Mouse (Mus musculus) macrophage (primary cell): ENCODE results near the gene Cox6a1. TPM values are rescaled to one million over a fixed set of nuclear protein-coding genes. Genes with fewer than 3 reads are reported as not detected.
"Not testable (repeated sequence)": the region's sequence is repeated elsewhere in the genome, so short reads cannot be mapped to it uniquely, and the experiment has no call there.

Experiments used
- H3K27ac ChIP-seq: fragments of 350-480 bp; formaldehyde crosslinking; 2 replicates; pipeline ENCODE4 v1.9.0; 2021
- H3K36me3 ChIP-seq: fragments of 350-480 bp; formaldehyde crosslinking; 2 replicates; pipeline ENCODE4 v1.9.0; 2021; ENCODE audit errors: inconsistent target
- H3K4me3 ChIP-seq: fragments of 350-480 bp; formaldehyde crosslinking; 2 replicates; pipeline ENCODE4 v1.9.0; 2021; ENCODE audit errors: inconsistent target
- H3K79me2 ChIP-seq: fragments of 350-480 bp; formaldehyde crosslinking; 2 replicates; pipeline ENCODE4 v1.9.0; 2021; ENCODE audit errors: inconsistent target
- WGBS: methylation state at CpG from one replicate; pipeline ENCODE4 v1.1.7; 2026; ENCODE audit warnings: inconsistent platforms; ENCODE audit not compliant: missing documents; 5-methylcytosine and 5-hydroxymethylcytosine counted together
- polyA plus RNA-seq: library from polyadenylated mRNA; stranded (reverse); fragments of 250-400 nt; gene quantifications from 3 replicates; pipeline ENCODE4 v1.2.4, GENCODE M21; 2018; ENCODE audit warnings: inconsistent platforms
- total RNA-seq, 78 experiments: library from RNA; depleted of rRNA; stranded (reverse); fragments of 250-400 nt; gene quantifications; 1 replicate in 9 of 78; 2 replicates in 24 of 78; 3 replicates in 43 of 78; 4 replicates in 2 of 78; pipeline ENCODE4 v1.2.4; 2018; ENCODE audit warnings: inconsistent platforms in 56 of 78

Cox6a1 gene
- 10 to 100 TPM in 12 of 26 experiments, 1 to 10 TPM in 14; 2.3 to 61.5 (median 9.3) TPM for total RNA-seq (2018; cell fraction: chromatin; rRNA removed)
- 100 to 1,000 TPM; 320 to 461 (median 422) TPM for total RNA-seq (2018; cell fraction: cytosol; rRNA removed)
- total RNA-seq (2018; cell fraction: nucleus; rRNA removed), result 100 to 1,000 TPM in 8 of 26 experiments, 10 to 100 TPM in 18; 21.2 to 148 (median 83.3) TPM
- polyA plus RNA-seq, result 268 to 413 TPM (median 344 TPM) in 3 replicates

GRCm38 (mm10) chr5:115348546-115349224 lies at the start of gene Cox6a1:
Cox6a1 (minus strand) TSS chr5:115348981.
- under 1% methylated on average over 74 of the region's 74 CpGs for WGBS
- H3K79me2 ChIP-seq, result peaks cover 49% of the 10 kb centered on the region
- peak within 1 kb of the TSS; percentile 17; the same call in 1 of the 2 replicates for H3K27ac ChIP-seq
- H3K4me3 ChIP-seq, result peak within 1 kb of the TSS; percentile 93
- peaks cover 28% of the 10 kb centered on the region for H3K36me3 ChIP-seq

- no peak overlapping the region for H3K4me3 ChIP-seq
- H3K79me2 ChIP-seq, result no peaks in the 10 kb centered on the region
- no peaks in the 10 kb centered on the region for H3K36me3 ChIP-seq
- no peak overlapping the region for H3K27ac ChIP-seq
- WGBS, result 8% methylated on average over 46 of the region's 48 CpGs
These were observed 49.3 kb upstream of the Cox6a1 start for GRCm38 (mm10) chr5:115397839-115398780.

- Histone ChIP-seq H3K27ac (no peak overlapping the region), H3K36me3 (no peaks in the 10 kb centered on the region), H3K4me3 (no peak overlapping the region), H3K79me2 (no peaks in the 10 kb centered on the region)
- 79% methylated on average over 11 of the region's 11 CpGs for WGBS
These were observed 47.9 kb upstream of the Cox6a1 start for GRCm38 (mm10) chr5:115396654-115397053.

- H3K4me3 ChIP-seq, result no peak overlapping the region
- 11% methylated on average over 9 of the region's 10 CpGs for WGBS
- H3K27ac ChIP-seq, result no peak overlapping the region
- no peaks in the 10 kb centered on the region for H3K36me3 ChIP-seq
- no peaks in the 10 kb centered on the region for H3K79me2 ChIP-seq
These were observed 46.1 kb upstream of the Cox6a1 start for GRCm38 (mm10) chr5:115394836-115395235.

GRCm38 (mm10) chr5:115394223-115394622 lies 45.4 kb upstream of the Cox6a1 start:
- H3K27ac ChIP-seq, result no peak overlapping the region
- no peaks in the 10 kb centered on the region for H3K79me2 ChIP-seq
- H3K4me3 ChIP-seq, result no peak overlapping the region
- WGBS, result 19% methylated on average over 8 of the region's 8 CpGs
- no peaks in the 10 kb centered on the region for H3K36me3 ChIP-seq

GRCm38 (mm10) chr5:115392969-115393368 lies 44.2 kb upstream of the Cox6a1 start:
- Histone ChIP-seq H3K36me3 (no peaks in the 10 kb centered on the region), H3K27ac (no peak overlapping the region), H3K79me2 (no peaks in the 10 kb centered on the region), H3K4me3 (no peak overlapping the region)
- WGBS, result 83% methylated on average over 1 of the region's 1 CpGs

- Histone ChIP-seq H3K27ac (no peak overlapping the region), H3K36me3 (no peaks in the 10 kb centered on the region), H3K4me3 (no peak overlapping the region), H3K79me2 (no peaks in the 10 kb centered on the region)
- 68% methylated on average over 9 of the region's 9 CpGs for WGBS
These were observed 43.2 kb upstream of the Cox6a1 start for GRCm38 (mm10) chr5:115391935-115392334.

- not testable (repeated sequence) for H3K36me3 ChIP-seq, H3K4me3 ChIP-seq, H3K27ac ChIP-seq, H3K79me2 ChIP-seq
- WGBS, result 70% methylated on average over 2 of the region's 2 CpGs
These were observed 30.1 kb upstream of the Cox6a1 start for GRCm38 (mm10) chr5:115378882-115379281.

GRCm38 (mm10) chr5:115375436-115375835 lies 26.7 kb upstream of the Cox6a1 start:
- WGBS, result 80% methylated on average over 2 of the region's 2 CpGs
- no peaks in the 10 kb centered on the region for H3K36me3 ChIP-seq
- no peak overlapping the region for H3K4me3 ChIP-seq
- H3K27ac ChIP-seq, result no peak overlapping the region
- no peaks in the 10 kb centered on the region for H3K79me2 ChIP-seq

GRCm38 (mm10) chr5:115374204-115374820 lies 25.5 kb upstream of the Cox6a1 start:
- no peak overlapping the region for H3K4me3 ChIP-seq
- WGBS, result 30% methylated on average over 11 of the region's 11 CpGs
- H3K79me2 ChIP-seq, result no peaks in the 10 kb centered on the region
- no peaks in the 10 kb centered on the region for H3K36me3 ChIP-seq
- no peak overlapping the region for H3K27ac ChIP-seq

GRCm38 (mm10) chr5:115373441-115374203 lies 24.8 kb upstream of the Cox6a1 start:
- Histone ChIP-seq H3K4me3 (no peak overlapping the region), H3K27ac (no peak overlapping the region), H3K79me2 (no peaks in the 10 kb centered on the region), H3K36me3 (no peaks in the 10 kb centered on the region)
- 40% methylated on average over 25 of the region's 26 CpGs for WGBS

- Histone ChIP-seq H3K36me3 (no peaks in the 10 kb centered on the region), H3K27ac (no peak overlapping the region), H3K79me2 (no peaks in the 10 kb centered on the region), H3K4me3 (no peak overlapping the region)
- 80% methylated on average over 9 of the region's 9 CpGs for WGBS
These were observed 23.0 kb upstream of the Cox6a1 start for GRCm38 (mm10) chr5:115371736-115372135.

GRCm38 (mm10) chr5:115364782-115365181 lies 16.0 kb upstream of the Cox6a1 start:
- 79% methylated on average over 3 of the region's 4 CpGs for WGBS
- Histone ChIP-seq H3K36me3 (no peaks in the 10 kb centered on the region), H3K4me3 (no peak overlapping the region), H3K27ac (no peak overlapping the region), H3K79me2 (no peaks in the 10 kb centered on the region)
